Mouse (Mus musculus) kidney, adult 2 months (tissue): ENCODE measurements at regions not wholly inside any gene's neighbourhood (a gene's known extent, or its start where the extent isn't known, plus 50 kb on each side); places are given as distances from the start of the nearest gene placed in this dataset.

Source experiments
- DNase-seq: peaks from one replicate; pipeline ENCODE4 v3.0.0; 2021
- H3K27ac ChIP-seq: fragments of 200-500 bp; 2 replicates; pipeline ENCODE4 v1.5.1; 2012; ENCODE audit warnings: low read depth, low read length, control low read depth, inconsistent platforms; ENCODE audit not compliant: insufficient read depth
- H3K27me3 ChIP-seq: fragments of 200-500 bp; replicated peaks from 2 replicates; pipeline ENCODE4 v1.6.1; 2012; ENCODE audit warnings: mild to moderate bottlenecking, moderate library complexity, low read length, inconsistent platforms; ENCODE audit not compliant: control insufficient read depth, insufficient read depth
- H3K36me3 ChIP-seq: fragments of 200-500 bp; 2 replicates; pipeline ENCODE4 v1.6.1; 2012; ENCODE audit warnings: mild to moderate bottlenecking, moderate library complexity, low read length, inconsistent platforms; ENCODE audit not compliant: control insufficient read depth, insufficient read depth
- H3K4me1 ChIP-seq: fragments of 200-500 bp; 2 replicates; pipeline ENCODE4 v1.6.1; 2011; ENCODE audit warnings: low read length; ENCODE audit not compliant: control insufficient read depth, insufficient read depth
- H3K4me3 ChIP-seq: fragments of 200-500 bp; 2 replicates; pipeline ENCODE4 v1.5.1; 2011; ENCODE audit warnings: mild to moderate bottlenecking, low read depth, low read length, control low read depth; ENCODE audit not compliant: insufficient read depth
- CTCF ChIP-seq: fragments of 200-500 bp; conservative IDR thresholded peaks from 2 replicates; pipeline ENCODE4 v1.5.1; 2011; ENCODE audit warnings: low read depth, mild to moderate bottlenecking, control low read depth, low read length, moderate library complexity, mixed read lengths; ENCODE audit not compliant: insufficient read depth, insufficient read length
- POLR2A ChIP-seq: fragments of 200-500 bp; IDR thresholded peaks from one replicate; pipeline ENCODE4 v1.6.1; 2011; ENCODE audit warnings: low read depth, low read length, control low read depth
- WGBS: fragments of 180-500 bp; shearing (Covaris S2); methylation state at CpG from one replicate; pipeline ENCODE4 v1.1.7; 2018; 5-methylcytosine and 5-hydroxymethylcytosine counted together

DNA sequence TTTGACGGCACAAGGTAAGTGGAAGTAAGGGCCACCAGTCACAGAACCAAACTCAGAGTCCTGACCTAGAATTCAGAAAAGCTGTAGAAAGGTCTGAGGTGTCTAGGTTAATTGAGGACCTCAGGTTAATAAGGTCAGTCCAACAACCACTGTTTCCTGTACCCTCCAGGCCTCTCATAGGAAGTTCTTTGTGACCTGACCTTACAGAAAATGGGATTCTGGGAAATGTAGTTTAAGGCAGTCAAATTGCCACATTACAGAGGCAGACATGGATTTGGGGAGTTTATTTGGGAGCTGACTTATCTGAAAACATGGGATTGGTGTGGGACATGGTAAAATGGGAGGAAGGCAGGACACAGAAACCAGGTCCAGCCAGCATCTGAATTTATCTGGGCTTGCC, 90.9 kb upstream of the 4930535I16Rik start:
- no peak overlapping the region for H3K4me3 ChIP-seq
- no peaks in the 10 kb centered on the region for H3K27me3 ChIP-seq
- TF ChIP-seq POLR2A = no peak
- no peak for TF ChIP-seq CTCF
- WGBS = 97% methylated on average over 1 of the region's 1 CpGs
- H3K36me3 ChIP-seq = no peaks in the 10 kb centered on the region
- H3K27ac ChIP-seq = no peak overlapping the region
- no peak for DNase-seq
- peaks cover 3% of the 10 kb centered on the region; the same call in 1 of the 2 replicates for H3K4me1 ChIP-seq

DNA sequence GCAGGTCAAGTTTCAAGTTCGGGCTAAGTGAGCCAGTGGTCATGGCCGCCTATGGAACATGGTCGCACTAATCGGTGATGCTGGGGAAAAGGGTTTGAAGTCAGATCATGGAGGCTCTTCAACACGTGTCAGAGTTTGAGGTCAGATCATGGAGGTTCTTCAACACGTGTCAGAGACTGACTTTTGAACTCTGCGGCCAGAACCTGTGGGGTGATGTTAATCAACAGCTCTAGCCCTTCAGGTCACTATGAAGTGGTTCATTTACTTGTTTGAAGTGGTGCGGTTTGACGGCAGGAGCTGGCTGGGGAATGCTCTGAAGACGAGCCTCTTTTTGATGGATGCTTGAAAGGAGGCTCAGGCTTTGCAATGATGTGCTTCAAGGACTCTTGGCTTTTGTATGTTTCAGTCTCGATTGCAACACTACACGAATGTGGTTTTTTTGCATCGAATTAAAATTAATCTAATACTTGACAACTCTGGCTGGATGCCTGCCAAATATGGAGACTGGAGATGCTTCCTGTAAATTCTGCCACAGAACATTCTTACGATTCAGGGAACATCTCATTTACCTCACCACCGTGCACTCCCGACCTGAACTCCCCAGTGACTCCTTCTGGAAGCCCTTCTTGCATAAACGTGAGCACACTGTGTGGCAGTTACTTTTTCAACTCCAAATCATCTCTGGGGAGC, 87.9 kb upstream of the 4930535I16Rik start:
- DNase-seq = peak; percentile 75
- Histone ChIP-seq H3K4me3 (no peak overlapping the region), H3K27ac (no peak overlapping the region), H3K27me3 (no peaks in the 10 kb centered on the region), H3K4me1 (peaks cover 3% of the 10 kb centered on the region; the same call in 1 of the 2 replicates), H3K36me3 (no peaks in the 10 kb centered on the region)
- TF ChIP-seq CTCF = no peak
- no peak for TF ChIP-seq POLR2A
- 38% methylated on average over 17 of the region's 17 CpGs for WGBS

DNA sequence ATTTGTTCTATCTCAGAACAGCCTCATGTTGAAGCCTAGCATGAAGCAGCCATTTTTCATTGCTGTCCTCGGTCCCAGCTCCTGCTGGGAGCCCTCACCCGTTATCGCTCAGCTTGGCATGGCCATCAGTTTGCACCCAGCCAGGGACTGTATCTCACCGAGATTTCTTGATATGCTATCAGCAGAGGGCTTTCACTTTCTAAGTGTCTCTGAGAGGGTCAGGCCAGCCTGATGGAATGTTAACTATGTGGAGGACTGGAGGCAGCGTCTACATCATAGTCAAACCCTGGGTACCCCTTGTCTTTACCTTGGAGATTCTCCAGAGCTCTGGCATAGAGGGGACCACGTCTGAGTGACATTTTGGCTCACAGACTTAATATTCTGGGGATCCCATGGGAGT, 84.9 kb upstream of the 4930535I16Rik start:
- peaks cover 3% of the 10 kb centered on the region; the same call in 1 of the 2 replicates for H3K4me1 ChIP-seq
- 64% methylated on average over 6 of the region's 6 CpGs for WGBS

DNA sequence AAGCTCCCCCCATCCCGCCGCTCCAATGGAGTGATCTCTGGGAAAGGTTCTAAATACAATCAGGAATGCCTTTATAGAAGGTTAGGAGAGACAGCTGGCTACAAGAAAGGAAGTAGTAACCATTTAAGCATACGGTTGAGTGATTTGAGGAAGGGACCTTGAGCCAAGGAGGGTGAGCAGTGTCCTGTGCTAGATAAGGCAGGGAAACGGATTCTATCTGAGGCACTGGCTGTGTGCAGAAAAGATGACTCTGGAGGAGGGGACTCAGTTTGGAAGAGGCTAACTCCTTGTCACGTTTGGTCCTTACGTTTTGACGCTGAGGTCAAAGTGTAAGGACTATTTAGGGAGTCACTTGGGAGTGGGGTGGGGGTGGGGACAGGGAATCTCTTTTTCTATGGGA, 84.3 kb upstream of the 4930535I16Rik start:
- DNase-seq = no peak
- H3K4me3 ChIP-seq = no peak overlapping the region
- peaks cover 3% of the 10 kb centered on the region; the same call in 1 of the 2 replicates for H3K4me1 ChIP-seq
- H3K36me3 ChIP-seq = no peaks in the 10 kb centered on the region
- no peak overlapping the region for H3K27ac ChIP-seq
- no peaks in the 10 kb centered on the region for H3K27me3 ChIP-seq
- TF ChIP-seq POLR2A = no peak
- 56% methylated on average over 7 of the region's 7 CpGs for WGBS

More for the DNA sequence above, 84.9 kb upstream of the 4930535I16Rik start:
- TF ChIP-seq CTCF = no peak
- no peak for TF ChIP-seq POLR2A
- Histone ChIP-seq H3K27ac (no peak overlapping the region), H3K4me3 (no peak overlapping the region), H3K27me3 (no peaks in the 10 kb centered on the region), H3K36me3 (no peaks in the 10 kb centered on the region)
- no peak for DNase-seq

DNA sequence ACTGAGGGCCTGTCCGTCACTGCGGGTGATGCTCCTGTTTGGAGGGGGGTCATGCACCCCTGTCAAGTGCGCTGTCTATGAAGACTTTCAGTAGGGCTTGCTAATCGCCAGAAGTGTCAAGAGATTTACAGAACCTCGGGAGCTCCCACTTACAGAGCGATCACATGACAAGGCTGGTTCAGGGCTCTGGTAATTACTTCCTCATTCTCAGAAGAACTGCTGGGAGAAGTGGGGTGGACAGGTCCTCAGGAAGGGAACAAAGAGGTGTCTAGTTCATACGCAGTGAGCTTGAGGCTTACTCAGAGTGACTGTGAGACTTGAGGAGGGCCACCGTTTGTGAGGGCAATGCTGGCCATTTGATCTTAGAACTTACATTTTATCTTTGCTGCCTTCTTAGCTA, 78.0 kb upstream of the 4930535I16Rik start:
- H3K27ac ChIP-seq = no peak overlapping the region
- no peak overlapping the region for H3K4me3 ChIP-seq
- DNase-seq = no peak
- no peaks in the 10 kb centered on the region for H3K4me1 ChIP-seq
- no peaks in the 10 kb centered on the region for H3K36me3 ChIP-seq
- H3K27me3 ChIP-seq = no peaks in the 10 kb centered on the region; the same call in 1 of the 2 replicates
- TF ChIP-seq CTCF = no peak
- no peak for TF ChIP-seq POLR2A
- WGBS = 60% methylated on average over 8 of the region's 8 CpGs

DNA sequence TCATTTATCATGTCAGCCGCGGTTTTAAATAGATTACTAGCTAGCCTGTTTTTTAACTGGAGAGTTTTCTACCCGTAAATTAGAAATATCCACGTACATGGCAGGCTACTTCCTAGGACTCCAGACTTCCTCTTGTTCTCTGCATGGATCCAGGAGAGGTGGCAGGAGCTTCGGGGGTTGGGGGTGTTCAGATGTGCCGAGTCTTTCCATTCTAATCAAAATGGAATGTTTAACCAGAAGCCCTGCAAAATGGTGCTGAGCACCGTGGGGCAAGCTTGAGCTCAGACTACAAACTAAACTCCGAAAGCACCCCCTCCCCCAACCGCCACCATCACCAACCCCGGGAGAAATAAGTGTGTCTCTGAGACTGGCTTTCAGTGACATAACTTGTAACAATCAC, 73.4 kb upstream of the 4930535I16Rik start:
- TF ChIP-seq CTCF = no peak
- TF ChIP-seq POLR2A = no peak
- Histone ChIP-seq H3K4me1 (no peaks in the 10 kb centered on the region), H3K36me3 (no peaks in the 10 kb centered on the region), H3K27me3 (no peaks in the 10 kb centered on the region; the same call in 1 of the 2 replicates), H3K4me3 (no peak overlapping the region), H3K27ac (no peak overlapping the region)
- WGBS = 9% methylated on average over 10 of the region's 10 CpGs
- no peak for DNase-seq

DNA sequence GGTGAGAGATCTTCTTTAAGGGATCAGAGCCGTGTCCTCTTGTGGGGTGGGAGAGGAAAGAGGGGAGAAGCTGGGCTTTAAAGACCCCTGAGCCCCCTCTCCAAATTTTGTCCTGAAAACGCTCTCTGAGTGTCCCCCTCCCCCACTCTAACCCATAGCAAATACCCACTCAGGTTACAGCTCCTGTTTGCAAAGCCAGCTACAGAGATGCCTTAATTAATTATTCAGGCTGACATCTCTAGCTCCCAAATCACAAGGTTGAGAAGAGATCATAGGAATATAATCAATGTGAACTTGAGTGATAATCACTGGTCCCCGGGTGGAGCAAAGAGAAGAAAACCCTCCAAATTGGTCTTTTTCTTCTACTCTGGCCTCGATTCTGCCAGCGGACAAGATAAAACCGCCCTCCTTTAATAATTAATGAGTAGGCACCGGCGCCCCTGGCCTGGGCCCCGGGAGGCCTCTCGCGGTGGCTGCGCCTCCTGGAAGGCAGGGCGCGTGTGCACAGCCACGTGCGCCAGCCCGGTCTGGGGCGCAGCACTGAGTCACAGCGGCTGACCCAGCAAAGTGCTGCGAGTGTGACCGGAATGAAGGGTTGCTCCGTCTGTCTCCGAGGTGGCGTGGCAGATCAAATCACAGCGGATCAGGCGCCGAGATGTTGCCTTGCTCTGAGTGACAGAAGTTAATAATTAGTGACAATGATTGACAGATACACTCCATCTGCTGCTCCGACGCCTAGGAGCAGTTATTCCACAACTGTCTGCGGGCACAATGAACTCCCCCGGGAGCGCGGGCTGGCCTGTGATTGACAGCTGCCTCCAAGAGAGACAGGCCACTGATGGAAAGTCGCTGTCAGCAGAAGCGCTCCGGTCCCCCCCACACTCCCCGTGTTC, 72.7 kb upstream of the 4930535I16Rik start:
- WGBS = 2% methylated on average over 37 of the region's 37 CpGs
- H3K4me3 ChIP-seq = no peak overlapping the region
- no peaks in the 10 kb centered on the region for H3K4me1 ChIP-seq
- no peaks in the 10 kb centered on the region for H3K36me3 ChIP-seq
- TF ChIP-seq CTCF (no peak), POLR2A (no peak)
- H3K27ac ChIP-seq = no peak overlapping the region
- H3K27me3 ChIP-seq = no peaks in the 10 kb centered on the region; the same call in 1 of the 2 replicates
- DNase-seq = peak; percentile 88
